Mouse (Mus musculus) erythroblast, adult 5-6 weeks (primary cell): Measurements from ENCODE around the gene Hpd. TPM values are rescaled to one million over a fixed set of nuclear protein-coding genes. Genes with fewer than 3 reads are reported as not detected.
"Not testable (repeated sequence)": the region's sequence is repeated elsewhere in the genome, so short reads cannot be mapped to it uniquely, and the experiment has no call there.

Source experiments
- ATAC-seq: replicated peaks from 2 replicates; pipeline ENCODE4 v1.8.0; 2016; ENCODE audit warnings: moderate number of reproducible peaks, mild to moderate bottlenecking, moderate TSS enrichment, inconsistent platforms; ENCODE audit not compliant: poor library complexity, low FRiP score, severe bottlenecking
- total RNA-seq, 2 experiments: library from RNA; stranded (forward) in 1 of 2; stranded (reverse) in 1 of 2; fragments of 150-400 nt in 1 of 2; fragments of 200-764, 138-1000 nt in 1 of 2; gene quantifications; 2 replicates each; pipeline versions ENCODE4 v1.2.3 to v1.2.4; 2015 to 2017; ENCODE audit warnings: low replicate concordance in 2 of 2

Hpd gene
- total RNA-seq (2015; ENCODE audit: low replicate concordance) (not detected in 2 replicates), total RNA-seq (2017; ENCODE audit: low replicate concordance) (not detected in 2 replicates)

GRCm38 (mm10) chr5:123182651-123183050 lies at the start of gene Hpd:
TSS of gene Hpd (minus strand) at chr5:123182727.
- ATAC-seq, result no peak

- ATAC-seq, result no peak
Measured at GRCm38 (mm10) chr5:123232180-123232579, 49.7 kb upstream of the Hpd start.

GRCm38 (mm10) chr5:123229296-123229695 lies 46.8 kb upstream of the Hpd start:
- peak; percentile 21; the same call in 1 of the 2 replicates for ATAC-seq

GRCm38 (mm10) chr5:123228524-123228922 lies 46.0 kb upstream of the Hpd start:
- ATAC-seq, result peak; percentile 58

GRCm38 (mm10) chr5:123227762-123228523 lies 45.4 kb upstream of the Hpd start:
- peak; percentile 85 for ATAC-seq

- ATAC-seq, result no peak
Measured at GRCm38 (mm10) chr5:123226851-123227250, 44.3 kb upstream of the Hpd start.

GRCm38 (mm10) chr5:123223861-123224260 lies 41.3 kb upstream of the Hpd start:
- ATAC-seq, result 0 out of 2 replicates have a peak, but pooled peaks have one; percentile 38

GRCm38 (mm10) chr5:123223051-123223410 lies 40.5 kb upstream of the Hpd start:
- ATAC-seq, result peak; percentile 53

- ATAC-seq, result peak; percentile 62
Measured at GRCm38 (mm10) chr5:123222346-123223050, 40.0 kb upstream of the Hpd start.

- not testable (repeated sequence) for ATAC-seq
Measured at GRCm38 (mm10) chr5:123203591-123203990, 21.1 kb upstream of the Hpd start.

GRCm38 (mm10) chr5:123202771-123203170 lies 20.2 kb upstream of the Hpd start:
- peak; percentile 67 for ATAC-seq

- peak; percentile 63 for ATAC-seq
Measured at GRCm38 (mm10) chr5:123201987-123202386, 19.5 kb upstream of the Hpd start.

GRCm38 (mm10) chr5:123201523-123201892 lies 19.0 kb upstream of the Hpd start:
- ATAC-seq, result peak; percentile 41

GRCm38 (mm10) chr5:123200816-123201522 lies 18.4 kb upstream of the Hpd start:
- ATAC-seq, result peak; percentile 46

GRCm38 (mm10) chr5:123198523-123198922 lies 16.0 kb upstream of the Hpd start:
- ATAC-seq, result no peak

- no peak for ATAC-seq
Measured at GRCm38 (mm10) chr5:123196746-123197145, 14.2 kb upstream of the Hpd start.

GRCm38 (mm10) chr5:123195500-123196000 lies 13.0 kb upstream of the Hpd start:
- ATAC-seq, result no peak

GRCm38 (mm10) chr5:123194856-123195255 lies 12.3 kb upstream of the Hpd start:
- ATAC-seq, result no peak

GRCm38 (mm10) chr5:123193436-123193835 lies 10.9 kb upstream of the Hpd start:
- ATAC-seq, result peak; percentile 88

- no peak for ATAC-seq
Measured at GRCm38 (mm10) chr5:123192606-123193150, 10.2 kb upstream of the Hpd start.
